Mouse (Mus musculus): Measurements from ENCODE around the gene Poll. TPM values are rescaled to one million over a fixed set of nuclear protein-coding genes. Genes with fewer than 3 reads are reported as not detected.

Gene Poll
- total and polyA plus RNA-seq, 2 experiments from 2014 or later: 11.1 to 17.3 TPM

DNA sequence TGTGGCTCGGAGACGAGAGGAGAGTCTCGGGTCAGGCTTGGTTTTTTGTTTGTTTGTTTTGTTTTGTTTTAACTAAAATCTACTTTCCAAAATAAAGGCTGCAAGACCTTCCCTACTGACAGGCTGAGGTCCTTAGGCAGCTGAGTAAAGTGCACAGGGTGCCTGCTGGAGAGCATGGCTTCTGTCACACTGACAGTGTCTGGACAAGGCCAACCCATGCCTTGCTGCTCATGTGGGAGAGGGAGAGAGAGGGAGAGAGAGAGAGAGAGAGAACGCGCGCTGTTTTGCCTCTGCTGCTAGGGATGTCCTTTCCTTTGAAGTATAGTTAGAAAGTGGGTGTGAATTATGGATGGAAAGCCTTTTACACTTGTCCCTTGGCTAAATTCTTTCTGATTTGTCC lies 28.8 kb downstream of the Poll start:
- WGBS: 72% methylated on average over 6 of the region's 6 CpGs
- DNase-seq (ENCODE audit: low spot score): no peak
- no peaks in the 10 kb centered on the region for H3K4me1 ChIP-seq (ENCODE audit: insufficient read depth, low read length)

DNA sequence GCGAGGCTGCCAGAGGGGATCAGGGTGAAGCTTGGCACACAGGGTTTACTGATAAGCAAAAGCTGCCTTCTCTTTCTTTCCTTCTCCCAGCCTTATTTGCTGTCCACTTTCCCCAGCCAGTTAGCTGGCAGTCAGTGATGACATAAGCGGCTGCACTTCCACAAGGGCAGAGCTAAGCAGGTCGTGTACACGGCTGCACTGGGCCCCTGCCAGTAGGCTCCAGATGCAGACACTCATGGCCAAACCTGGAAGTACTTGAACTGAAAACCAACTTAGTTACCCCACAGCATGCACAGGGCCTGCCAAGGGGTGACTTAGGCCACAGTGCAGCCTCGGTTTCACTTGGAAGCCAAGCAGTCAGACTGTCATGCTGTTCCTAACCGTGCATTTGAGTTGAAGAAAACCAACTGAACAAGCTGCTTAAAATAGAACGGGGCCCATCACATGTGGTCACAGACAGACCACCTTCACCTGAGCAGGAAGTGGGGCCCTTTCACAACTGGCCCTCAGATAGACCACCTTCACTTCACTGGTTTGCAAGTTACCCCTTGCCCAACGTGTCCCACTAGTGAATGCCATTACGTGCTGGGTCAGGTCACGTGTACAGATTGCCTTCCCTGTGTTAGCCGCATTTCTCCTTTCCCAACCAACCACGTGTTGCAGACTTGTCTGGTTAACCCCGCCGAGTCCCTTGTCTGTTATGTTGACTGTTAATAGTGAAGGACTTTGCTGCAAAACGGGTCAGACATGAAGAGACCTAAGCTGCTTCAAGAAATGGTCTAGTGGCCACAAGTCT lies 29.9 kb downstream of the Poll start:
- no peak for TF ChIP-seq CTCF (IDR thresholded peaks at IDR 0.05; ENCODE audit: low read depth)
- Histone ChIP-seq H3K9me3 (ENCODE audit: low read length) (no peaks in the 10 kb centered on the region), H3K27ac (no peak overlapping the region), H3K9ac (replicated peaks; ENCODE audit: low read length) (no peak overlapping the region), H3K36me3 (ENCODE audit: insufficient read depth, low read length) (peaks cover 35% of the 10 kb centered on the region), H3K4me2 (ENCODE audit: low read depth, low read length) (no peak overlapping the region), H3K4me1 (ENCODE audit: insufficient read depth, low read length) (no peaks in the 10 kb centered on the region), H3K4me3 (ENCODE audit: low read length) (no peak overlapping the region), H3K27me3 (ENCODE audit: insufficient read depth, low read length) (no peaks in the 10 kb centered on the region)
- 81% methylated on average over 15 of the region's 15 CpGs for WGBS
- no peak for ATAC-seq
- no peak for DNase-seq (ENCODE audit: low spot score)

More for the DNA sequence above, 28.8 kb downstream of the Poll start:
- H3K27me3 ChIP-seq (ENCODE audit: insufficient read depth, low read length): no peaks in the 10 kb centered on the region
- no peak for ATAC-seq
- TF ChIP-seq CTCF (IDR thresholded peaks at IDR 0.05; ENCODE audit: low read depth): no peak
- H3K4me2 ChIP-seq (ENCODE audit: low read depth, low read length): no peak overlapping the region
- no peaks in the 10 kb centered on the region for H3K9me3 ChIP-seq (ENCODE audit: low read length)
- H3K36me3 ChIP-seq (ENCODE audit: insufficient read depth, low read length): peaks cover 34% of the 10 kb centered on the region
- no peak overlapping the region for H3K4me3 ChIP-seq (ENCODE audit: low read length)
- no peak overlapping the region for H3K27ac ChIP-seq
- H3K9ac ChIP-seq (replicated peaks; ENCODE audit: low read length): no peak overlapping the region

DNA sequence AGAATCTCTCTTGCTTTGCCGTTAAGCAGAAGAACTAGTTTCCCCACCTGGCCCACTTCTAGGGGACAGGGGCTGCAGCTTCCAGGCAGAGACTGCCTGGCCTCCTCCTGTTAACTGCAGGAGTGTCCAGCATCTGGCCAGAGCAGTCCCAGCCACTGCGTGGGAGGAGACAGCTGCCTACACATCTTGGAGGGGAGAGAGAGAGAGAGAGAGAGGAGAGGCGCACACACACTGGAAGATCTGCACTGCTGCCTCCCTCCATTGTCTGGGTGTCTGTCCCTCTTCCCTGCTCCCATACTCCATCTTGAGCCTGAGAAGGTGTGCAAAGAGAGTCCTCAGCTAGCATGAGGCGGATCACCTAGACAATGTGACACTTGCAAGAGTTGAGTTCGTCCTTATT lies 31.0 kb downstream of the Poll start:
- Histone ChIP-seq H3K4me1 (ENCODE audit: insufficient read depth, low read length) (no peaks in the 10 kb centered on the region), H3K9me3 (ENCODE audit: low read length) (no peaks in the 10 kb centered on the region), H3K27me3 (ENCODE audit: insufficient read depth, low read length) (no peaks in the 10 kb centered on the region), H3K27ac (no peak overlapping the region), H3K4me2 (ENCODE audit: low read depth, low read length) (no peak overlapping the region), H3K36me3 (ENCODE audit: insufficient read depth, low read length) (peaks cover 44% of the 10 kb centered on the region), H3K4me3 (ENCODE audit: low read length) (no peak overlapping the region), H3K9ac (replicated peaks; ENCODE audit: low read length) (no peak overlapping the region)
- DNase-seq (ENCODE audit: low spot score) (no peak), ATAC-seq (no peak)
- 84% methylated on average over 5 of the region's 5 CpGs for WGBS
- TF ChIP-seq CTCF (IDR thresholded peaks at IDR 0.05; ENCODE audit: low read depth): no peak

DNA sequence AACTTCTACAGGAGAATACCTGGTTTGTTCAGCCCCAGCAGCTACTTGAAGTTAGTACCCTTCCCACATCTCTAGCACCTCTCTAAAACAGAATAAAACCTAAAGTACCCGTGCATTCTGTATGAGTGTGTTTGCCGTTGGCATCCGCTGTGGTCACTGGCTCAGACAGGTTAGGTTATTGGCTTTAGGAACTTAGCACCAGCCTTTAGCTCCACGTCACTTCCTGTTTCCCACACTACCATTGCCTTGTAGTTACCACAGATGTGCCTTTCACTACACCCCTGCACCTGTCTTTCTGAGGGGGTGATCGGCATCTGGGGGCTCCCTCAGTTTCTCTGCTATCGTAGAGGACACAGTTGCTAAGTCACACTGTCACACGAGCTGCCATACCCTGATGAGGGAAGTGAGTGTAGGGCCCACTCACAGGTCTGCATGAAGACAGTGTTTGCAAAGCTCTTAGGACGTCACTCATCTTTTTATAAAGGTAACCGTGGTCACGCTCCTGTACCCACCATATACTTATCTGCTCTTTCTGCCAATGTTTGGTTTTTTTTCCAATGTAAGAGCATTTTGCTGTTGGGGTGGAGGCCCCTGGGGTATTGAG lies 32.3 kb downstream of the Poll start:
- ATAC-seq (no peak), DNase-seq (ENCODE audit: low spot score) (no peak)
- TF ChIP-seq CTCF (IDR thresholded peaks at IDR 0.05; ENCODE audit: low read depth): no peak
- no peaks in the 10 kb centered on the region for H3K9me3 ChIP-seq (ENCODE audit: low read length)
- no peaks in the 10 kb centered on the region for H3K4me1 ChIP-seq (ENCODE audit: insufficient read depth, low read length)
- no peak overlapping the region for H3K9ac ChIP-seq (replicated peaks; ENCODE audit: low read length)
- H3K36me3 ChIP-seq (ENCODE audit: insufficient read depth, low read length): peaks cover 47% of the 10 kb centered on the region
- no peak overlapping the region for H3K4me2 ChIP-seq (ENCODE audit: low read depth, low read length)
- WGBS: 92% methylated on average over 10 of the region's 10 CpGs
- no peaks in the 10 kb centered on the region for H3K27me3 ChIP-seq (ENCODE audit: insufficient read depth, low read length)
- no peak overlapping the region for H3K27ac ChIP-seq
- H3K4me3 ChIP-seq (ENCODE audit: low read length): no peak overlapping the region

DNA sequence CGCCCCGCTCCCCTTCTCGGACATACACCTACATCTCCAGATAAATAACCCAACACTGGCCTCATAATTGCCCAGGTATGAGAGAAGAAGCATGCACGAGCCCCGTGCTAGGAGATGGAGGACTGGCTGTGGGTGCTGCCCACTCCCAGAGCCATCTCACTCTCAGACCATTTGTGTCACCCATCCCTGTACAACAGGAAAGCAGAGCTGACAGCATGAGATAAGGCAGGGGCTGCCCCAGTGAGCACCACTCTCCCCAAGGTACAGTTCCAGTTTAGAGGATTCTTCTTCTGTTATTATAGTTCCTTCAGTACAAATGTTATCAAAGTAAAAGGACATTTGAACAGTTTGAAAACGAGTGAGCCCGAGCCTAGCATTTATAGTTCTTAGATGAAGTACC lies 32.9 kb downstream of the Poll start:
- H3K4me1 ChIP-seq (ENCODE audit: insufficient read depth, low read length): no peaks in the 10 kb centered on the region
- no peak overlapping the region for H3K27ac ChIP-seq
- TF ChIP-seq CTCF (IDR thresholded peaks at IDR 0.05; ENCODE audit: low read depth): no peak
- peaks cover 49% of the 10 kb centered on the region for H3K36me3 ChIP-seq (ENCODE audit: insufficient read depth, low read length)
- WGBS: 90% methylated on average over 7 of the region's 7 CpGs
- no peak overlapping the region for H3K4me3 ChIP-seq (ENCODE audit: low read length)
- H3K27me3 ChIP-seq (ENCODE audit: insufficient read depth, low read length): no peaks in the 10 kb centered on the region
- no peak for ATAC-seq
- no peak overlapping the region for H3K4me2 ChIP-seq (ENCODE audit: low read depth, low read length)
- no peak overlapping the region for H3K9ac ChIP-seq (replicated peaks; ENCODE audit: low read length)
- DNase-seq (ENCODE audit: low spot score): no peak
- H3K9me3 ChIP-seq (ENCODE audit: low read length): no peaks in the 10 kb centered on the region

DNA sequence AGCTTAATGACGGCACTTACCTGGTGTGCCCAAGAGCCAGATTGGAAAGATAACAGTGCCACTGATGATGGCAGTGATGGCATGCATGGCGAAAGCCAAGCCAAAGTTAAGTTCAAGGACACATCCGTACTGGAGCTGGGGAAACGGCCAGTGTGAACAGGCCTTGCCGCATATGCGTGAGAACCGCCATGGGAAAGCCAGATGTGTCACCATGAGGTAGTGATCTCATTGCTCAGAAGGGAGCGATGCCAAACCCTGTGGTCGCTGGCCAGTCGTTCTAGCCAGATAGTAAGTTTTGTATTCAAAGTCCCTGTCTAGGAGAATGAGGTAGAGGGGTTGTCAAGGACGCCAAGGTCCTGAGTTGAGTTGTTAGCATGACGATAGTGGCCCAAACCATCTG lies 44.1 kb downstream of the Poll start:
- DNase-seq (ENCODE audit: low spot score): no peak
- Histone ChIP-seq H3K4me2 (ENCODE audit: low read depth, low read length) (no peak overlapping the region), H3K36me3 (ENCODE audit: insufficient read depth, low read length) (peaks cover 55% of the 10 kb centered on the region), H3K4me3 (ENCODE audit: low read length) (no peak overlapping the region), H3K4me1 (ENCODE audit: insufficient read depth, low read length) (no peaks in the 10 kb centered on the region), H3K27ac (no peak overlapping the region), H3K27me3 (ENCODE audit: insufficient read depth, low read length) (no peaks in the 10 kb centered on the region), H3K9me3 (ENCODE audit: low read length) (no peaks in the 10 kb centered on the region), H3K9ac (replicated peaks; ENCODE audit: low read length) (no peak overlapping the region)
- 94% methylated on average over 12 of the region's 12 CpGs for WGBS
- ATAC-seq: no peak
- no peak for TF ChIP-seq CTCF (IDR thresholded peaks at IDR 0.05; ENCODE audit: low read depth)

DNA sequence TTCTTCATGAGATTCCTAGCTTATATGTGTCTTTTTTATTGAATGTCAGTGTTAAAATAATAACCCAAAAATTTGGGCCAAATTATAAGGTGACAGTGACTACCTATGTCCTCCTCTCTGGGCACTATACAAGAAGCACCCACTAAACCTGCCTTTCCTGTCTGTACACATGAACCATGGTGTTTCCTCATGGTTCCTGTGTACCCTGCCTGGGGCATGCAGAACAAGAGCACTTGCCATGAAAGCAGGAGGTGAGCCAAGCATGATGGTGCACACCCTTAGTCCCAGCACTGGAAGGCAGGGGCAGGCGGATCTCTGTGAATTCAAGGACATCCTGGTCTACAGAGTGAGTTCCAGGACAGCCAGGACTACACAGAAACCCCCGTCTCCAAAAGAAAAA lies 45.0 kb downstream of the Poll start:
- peaks cover 46% of the 10 kb centered on the region for H3K36me3 ChIP-seq (ENCODE audit: insufficient read depth, low read length)

More for the DNA sequence above, 45.0 kb downstream of the Poll start:
- TF ChIP-seq CTCF (IDR thresholded peaks at IDR 0.05; ENCODE audit: low read depth): no peak
- DNase-seq (ENCODE audit: low spot score): no peak
- Histone ChIP-seq H3K9me3 (ENCODE audit: low read length) (no peaks in the 10 kb centered on the region), H3K27ac (no peak overlapping the region), H3K4me3 (ENCODE audit: low read length) (no peak overlapping the region), H3K9ac (replicated peaks; ENCODE audit: low read length) (no peak overlapping the region), H3K27me3 (ENCODE audit: insufficient read depth, low read length) (no peaks in the 10 kb centered on the region), H3K4me2 (ENCODE audit: low read depth, low read length) (no peak overlapping the region), H3K4me1 (ENCODE audit: insufficient read depth, low read length) (no peaks in the 10 kb centered on the region)
- ATAC-seq: no peak
- WGBS: 85% methylated on average over 2 of the region's 2 CpGs
